Mouse (Mus musculus): ENCODE data around the gene Prim2. TPM values are rescaled to one million over a fixed set of nuclear protein-coding genes. Genes with fewer than 3 reads are reported as not detected.

Prim2 gene
- total RNA-seq, 2 experiments from 2014 or later = 4.2 to 5.5 TPM

DNA sequence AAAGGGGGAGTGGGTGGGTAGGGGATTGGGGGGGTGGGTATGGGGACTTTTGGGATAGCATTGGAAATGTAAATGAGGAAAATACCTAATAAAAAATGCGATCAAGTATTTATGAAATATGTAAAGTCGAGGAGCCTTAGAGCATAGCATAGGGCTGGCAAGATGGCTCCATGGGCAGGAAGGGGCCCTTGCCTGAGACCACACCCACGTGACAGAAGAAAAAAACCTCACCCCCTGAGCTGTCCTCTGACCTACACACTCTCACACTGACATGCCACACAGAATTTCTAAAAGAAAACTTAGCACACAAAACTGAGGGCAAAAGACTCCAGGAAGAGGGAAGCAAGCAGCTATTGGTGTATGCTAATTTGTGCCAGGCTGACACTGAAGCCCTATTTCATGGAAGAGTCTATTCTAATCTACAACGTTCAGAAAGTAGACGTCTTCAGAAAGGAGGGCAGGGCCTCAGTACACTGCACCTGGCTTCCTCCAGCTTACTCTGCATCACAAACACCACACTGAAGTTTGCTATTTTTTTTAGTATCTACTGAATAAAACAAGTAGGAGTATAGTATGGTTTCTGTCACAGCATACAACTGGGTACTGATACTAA is 65.4 kb downstream of the Prim2 start:
- DNase-seq = no peak

DNA sequence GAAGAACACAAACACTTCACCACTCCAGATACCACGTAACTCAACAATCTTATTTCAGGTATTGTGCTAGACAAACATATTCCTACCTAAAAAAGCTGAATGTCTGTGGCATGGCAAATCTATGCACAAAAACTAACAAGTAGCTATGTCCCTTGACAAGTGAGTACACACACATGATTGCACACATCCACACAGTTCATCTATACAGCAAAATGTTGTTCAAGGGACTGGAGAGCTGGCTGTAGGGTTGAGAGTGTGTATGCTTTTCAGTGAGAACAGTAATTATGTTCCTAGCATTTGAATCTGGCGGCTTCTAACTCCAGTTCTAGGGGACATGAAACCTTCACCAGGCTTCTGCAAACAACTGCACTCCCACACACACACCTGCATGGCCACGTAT is 69.9 kb downstream of the Prim2 start:
- DNase-seq = no peak

DNA sequence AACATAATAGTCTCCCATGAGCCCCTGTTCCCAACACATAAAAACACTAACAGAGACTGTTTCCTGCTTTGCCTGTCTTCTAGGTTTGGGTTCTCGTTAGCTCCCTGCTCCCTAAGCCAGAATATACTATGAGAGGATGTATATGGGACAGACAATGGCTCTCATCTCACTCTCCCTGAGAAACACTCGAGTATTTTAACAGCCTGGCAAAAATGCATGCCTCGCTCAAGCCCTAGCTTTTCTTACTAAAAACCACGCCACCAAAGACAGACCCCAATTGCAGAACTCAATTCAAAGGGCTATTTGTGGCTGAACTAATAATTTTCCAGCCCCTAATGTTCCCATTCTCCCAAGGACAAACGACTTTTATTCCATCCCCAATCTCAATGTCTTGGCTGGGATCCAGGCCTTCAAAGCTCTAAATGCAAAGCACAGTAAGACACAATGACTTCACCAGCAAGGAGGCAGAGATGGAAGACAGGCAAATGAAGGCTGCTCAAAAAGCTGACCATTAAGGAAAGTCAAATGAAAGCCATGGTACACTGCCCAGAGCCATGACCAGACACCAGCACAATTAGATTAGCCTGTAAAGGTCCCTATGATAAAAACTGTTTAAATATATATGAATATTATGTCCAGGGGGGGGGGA is 70.5 kb downstream of the Prim2 start:
- no peak for DNase-seq

GRCm38 (mm10) chr1:33597043-33597442 is 72.6 kb downstream of the Prim2 start:
- no peak for DNase-seq

GRCm38 (mm10) chr1:33595936-33596335 is 73.7 kb downstream of the Prim2 start:
- DNase-seq = no peak

DNA sequence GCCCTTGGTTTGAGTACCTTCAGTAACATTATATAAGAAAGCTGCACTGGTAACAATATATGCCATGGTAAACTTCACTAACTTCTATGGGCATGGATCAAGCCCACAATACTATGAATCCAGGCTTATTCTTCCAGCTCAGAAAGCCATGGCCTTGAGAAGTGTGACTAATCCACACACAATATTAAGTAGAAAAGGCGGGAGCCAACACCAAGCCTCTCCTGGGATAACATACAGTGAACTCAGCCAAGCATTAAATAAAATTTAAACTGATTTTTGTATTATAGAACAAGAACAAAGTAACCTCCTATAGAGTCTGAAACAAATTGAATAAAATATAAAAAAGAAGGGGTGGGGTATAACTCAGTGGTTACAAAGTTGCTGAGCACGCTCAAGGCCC is 74.6 kb downstream of the Prim2 start:
- no peak for DNase-seq

DNA sequence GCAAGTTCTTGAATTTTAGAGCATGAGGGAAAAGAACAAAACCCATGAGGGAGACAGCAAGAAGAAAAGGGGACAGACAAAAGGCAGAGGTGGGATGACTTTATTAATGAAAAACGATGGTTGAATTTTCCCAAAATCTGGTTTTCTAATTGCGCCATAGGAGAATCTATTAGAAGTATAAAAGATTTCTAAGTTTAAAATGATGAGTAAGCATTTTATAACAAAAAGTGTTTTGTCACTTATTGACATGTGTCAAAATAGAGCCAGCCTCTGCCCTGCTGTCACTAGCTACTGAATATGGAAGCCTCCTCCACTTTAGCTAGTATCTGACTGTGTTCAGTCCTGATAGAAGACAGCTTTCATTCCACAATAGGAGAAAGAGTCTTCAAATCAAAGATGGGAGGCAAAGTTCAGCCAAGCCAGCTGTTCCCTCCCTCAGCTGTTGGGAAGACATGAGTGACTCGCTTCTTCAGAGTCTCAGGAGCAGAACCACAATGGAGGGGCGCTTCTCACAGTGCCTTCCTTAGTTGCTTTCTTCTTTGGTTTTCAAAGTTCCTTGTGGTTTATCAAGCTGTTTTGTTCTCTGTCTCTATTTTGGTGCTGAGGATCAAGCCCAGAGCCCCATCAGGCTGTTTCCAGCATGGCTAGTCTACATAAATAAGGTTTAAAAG is 75.7 kb downstream of the Prim2 start:
- DNase-seq = no peak

DNA sequence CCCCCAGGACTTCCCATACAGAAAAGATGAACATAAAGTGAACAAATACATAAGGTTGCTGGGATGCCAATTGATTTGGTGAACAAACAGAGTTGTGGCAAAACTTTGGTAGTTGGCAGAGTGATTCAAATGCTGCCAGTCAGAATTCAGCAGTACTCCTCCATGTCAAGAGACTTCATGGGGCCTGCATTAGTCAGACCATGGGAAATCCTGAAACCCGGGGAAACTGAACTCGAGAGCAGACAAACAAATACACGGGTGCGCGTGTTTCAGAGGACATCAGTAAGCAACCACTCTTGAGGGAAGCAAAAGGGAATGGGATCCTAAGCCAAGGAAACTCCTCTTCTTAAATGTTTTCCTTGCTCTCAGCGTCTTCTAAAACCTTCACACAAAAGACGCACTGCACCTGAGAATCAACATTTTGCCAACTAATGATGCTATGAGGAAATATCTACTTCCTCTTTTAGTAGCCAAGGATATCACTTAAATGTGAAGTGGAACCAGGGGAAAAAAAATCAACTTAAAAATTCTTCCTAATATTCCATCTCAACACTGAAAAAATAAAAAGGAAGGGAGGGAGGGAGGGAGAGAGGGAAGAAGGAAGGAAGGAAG is 77.5 kb downstream of the Prim2 start:
- DNase-seq = no peak

- DNase-seq = no peak
Measured at GRCm38 (mm10) chr1:33590556-33591411, 78.8 kb downstream of the Prim2 start.

GRCm38 (mm10) chr1:33589531-33589930 is 80.1 kb downstream of the Prim2 start:
- DNase-seq = no peak

- DNase-seq = no peak
Measured at GRCm38 (mm10) chr1:33588557-33588956, 81.0 kb downstream of the Prim2 start.

DNA sequence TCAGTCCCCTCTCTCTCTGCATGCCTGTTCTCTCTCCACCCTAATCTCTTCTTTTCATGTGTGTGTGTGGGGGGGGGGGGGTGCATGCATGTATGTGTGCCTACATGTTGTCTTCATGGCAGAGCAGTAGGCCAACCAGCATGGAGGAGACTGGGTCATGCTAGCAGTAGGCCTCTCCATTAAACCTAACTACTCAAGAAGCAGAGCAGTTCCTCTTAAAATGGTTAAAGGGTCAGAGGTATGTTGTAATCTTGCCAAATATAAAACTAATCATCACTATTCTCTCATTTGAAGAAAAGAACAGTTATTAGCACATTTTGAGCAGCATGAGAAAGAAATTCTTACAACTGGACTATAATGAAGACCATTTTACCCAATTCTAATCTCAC is 85.0 kb downstream of the Prim2 start:
- DNase-seq = no peak

- DNase-seq = no peak
Measured at GRCm38 (mm10) chr1:33583817-33584589, 85.6 kb downstream of the Prim2 start.

DNA sequence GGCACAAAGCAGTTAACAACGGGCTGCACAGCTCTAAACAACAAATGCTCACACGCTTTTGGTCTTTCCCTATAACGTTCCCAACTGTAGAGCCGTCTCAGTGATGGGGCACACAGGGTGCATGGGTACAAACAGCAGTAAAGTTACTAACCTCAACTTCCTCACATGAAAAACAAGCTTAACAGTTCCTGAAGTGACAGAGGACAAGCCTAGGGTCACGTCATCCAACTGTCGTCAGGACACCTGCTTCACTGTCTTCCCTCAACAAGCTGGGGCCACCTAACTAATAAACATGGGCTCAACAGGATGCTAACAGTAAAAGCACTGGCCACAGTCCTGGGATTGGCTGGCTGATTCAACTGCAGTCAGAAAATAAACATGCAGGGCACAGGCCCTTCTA is 91.0 kb downstream of the Prim2 start:
- DNase-seq = no peak

- DNase-seq = no peak
Measured at GRCm38 (mm10) chr1:33574459-33574858, 95.1 kb downstream of the Prim2 start.

DNA sequence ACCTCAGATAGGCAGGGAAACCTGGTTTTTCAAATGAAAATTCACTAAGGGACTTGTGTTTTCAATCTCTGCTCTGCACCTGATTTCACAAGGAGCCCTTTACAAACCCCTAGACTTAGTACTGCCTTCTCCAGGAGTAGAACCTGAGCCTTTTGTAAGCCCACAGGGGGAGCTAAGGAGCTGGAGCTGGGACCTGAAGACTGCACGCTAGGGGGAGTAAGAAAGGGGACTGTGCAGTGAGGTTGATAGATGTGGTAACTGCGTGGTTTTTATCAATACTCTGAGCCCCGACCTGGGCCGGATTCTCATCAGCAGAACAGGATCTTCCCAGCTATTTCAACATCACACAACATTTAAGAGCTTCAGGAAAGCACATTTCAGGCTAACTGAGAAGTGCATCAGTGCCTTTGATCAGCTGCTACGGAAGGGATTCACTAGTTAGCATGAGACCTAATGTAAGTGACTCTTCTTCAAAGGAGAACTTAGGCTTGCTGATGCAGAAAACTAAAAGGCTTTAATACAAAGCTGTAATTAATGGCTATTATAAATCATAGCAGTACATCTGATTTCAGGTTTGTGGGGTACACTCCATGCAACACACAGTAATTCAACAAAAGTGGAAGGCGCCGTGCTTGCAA is 103.7 kb downstream of the Prim2 start:
- DNase-seq = no peak

- no peak for DNase-seq
Measured at GRCm38 (mm10) chr1:33564032-33564431, 105.6 kb downstream of the Prim2 start.

DNA sequence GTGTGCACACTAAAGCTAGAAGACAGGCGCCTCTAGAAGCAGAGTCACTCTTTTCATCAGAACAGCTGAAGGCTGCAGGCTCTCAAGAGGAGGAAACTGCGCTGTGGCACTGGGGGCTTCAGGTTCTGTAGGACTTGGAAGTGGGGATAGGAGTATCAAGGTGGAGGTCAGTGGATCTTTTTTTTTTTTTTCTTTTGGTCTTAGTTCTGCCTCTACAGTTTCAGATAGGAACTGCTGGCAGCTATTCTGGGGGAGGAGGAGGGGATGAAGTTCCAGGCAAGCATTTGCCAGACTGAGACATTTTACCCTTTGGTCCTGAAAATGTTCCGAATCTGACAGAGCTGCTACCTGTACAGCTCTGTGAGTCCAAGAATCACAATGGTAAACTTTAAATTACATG is 106.0 kb downstream of the Prim2 start:
- no peak for DNase-seq

DNA sequence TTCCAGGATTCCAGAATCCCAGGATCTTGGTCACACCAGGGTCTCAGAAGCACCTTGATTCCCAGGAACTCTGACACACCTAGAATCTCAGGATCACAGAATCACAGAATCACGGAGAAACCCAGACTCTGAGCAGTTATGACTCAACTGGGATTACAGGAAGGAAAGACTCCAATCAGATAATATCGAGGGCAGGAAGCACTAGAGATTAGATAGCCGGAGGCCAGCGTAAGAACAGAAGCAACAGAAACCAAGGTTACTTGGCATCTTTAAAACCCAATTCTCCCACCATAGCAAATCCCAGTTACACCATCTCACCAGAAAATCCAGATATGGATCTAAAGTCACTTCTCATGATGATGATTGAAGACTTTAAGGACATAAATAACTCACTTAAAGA is 113.0 kb downstream of the Prim2 start:
- DNase-seq = no peak

DNA sequence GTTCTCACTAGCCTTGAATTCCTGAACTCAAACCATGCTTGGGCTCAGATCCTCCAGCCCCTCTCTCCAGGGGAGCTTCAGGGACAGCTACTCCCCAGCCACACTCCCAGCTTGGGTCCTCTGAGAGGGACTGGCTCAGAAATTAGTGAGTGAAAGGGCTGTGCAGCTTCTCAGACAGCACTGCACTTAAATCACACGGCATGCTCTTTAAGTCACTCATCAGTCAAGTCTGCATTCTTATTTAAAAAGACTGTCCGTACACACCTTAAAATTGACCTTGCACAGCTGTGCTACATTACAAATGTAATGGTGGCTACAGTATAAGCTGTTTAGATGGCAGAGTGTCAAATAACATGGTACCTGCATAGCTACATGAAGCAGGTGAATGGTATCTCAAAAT is 114.0 kb downstream of the Prim2 start:
- DNase-seq = no peak

DNA sequence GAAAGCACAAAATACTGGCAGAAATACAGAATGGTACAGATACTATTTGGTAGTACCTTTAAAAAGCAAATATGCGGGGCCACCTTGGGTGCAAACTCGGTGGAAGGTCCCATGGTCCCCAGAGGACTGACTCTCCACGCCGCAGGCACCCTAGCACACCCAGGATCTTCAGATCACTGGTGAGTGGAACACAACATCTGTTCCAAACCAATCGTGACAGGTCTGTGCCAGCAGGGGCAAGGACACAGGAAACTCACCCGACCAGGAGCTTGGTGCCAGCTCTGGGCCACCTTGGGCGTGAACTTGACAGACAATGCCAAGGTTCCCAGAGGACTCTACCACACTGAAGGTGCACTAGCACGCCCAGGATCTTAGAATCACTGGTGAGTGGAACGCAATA is 118.2 kb downstream of the Prim2 start:
- DNase-seq = no peak
